Mouse (Mus musculus) CH12.LX (cell line): ENCODE results near the gene Rbfox1. TPM values are rescaled to one million over a fixed set of nuclear protein-coding genes. Genes with fewer than 3 reads are reported as not detected.

ENCODE experiments used
- DNase-seq: peaks from one replicate; pipeline ENCODE4 v3.0.0-alpha.2; 2013; ENCODE audit errors: extremely low read depth
- H3K27ac ChIP-seq: 2 replicates; pipeline ENCODE4 v1.5.1; 2012; ENCODE audit warnings: low read depth, mild to moderate bottlenecking, control low read depth, moderate library complexity; ENCODE audit not compliant: insufficient read depth
- H3K27me3 ChIP-seq: replicated peaks from 2 replicates; pipeline ENCODE3; 2012; ENCODE audit warnings: inconsistent platforms
- H3K36me3 ChIP-seq, 2 experiments: replicated peaks in 1 of 2; 2 replicates each; pipeline versions ENCODE3 to v1.6.1; 2012; ENCODE audit warnings: inconsistent platforms in 1 of 2, low read length in 1 of 2, mild to moderate bottlenecking in 1 of 2, mixed read lengths in 1 of 2, moderate library complexity in 1 of 2; ENCODE audit not compliant: control insufficient read depth in 1 of 2, insufficient read depth in 1 of 2
- H3K4me1 ChIP-seq, 2 experiments: 2 replicates each; pipeline ENCODE4 v1.6.1; 2012; ENCODE audit warnings: inconsistent platforms in 1 of 2, moderate library complexity in 1 of 2; ENCODE audit not compliant: insufficient read depth in 2 of 2, control insufficient read depth in 1 of 2
- H3K4me2 ChIP-seq: 2 replicates; pipeline ENCODE4 v1.6.1; 2012; ENCODE audit warnings: low read depth, mild to moderate bottlenecking, control low read depth; ENCODE audit not compliant: poor library complexity, insufficient read depth, severe bottlenecking
- H3K4me3 ChIP-seq, 3 experiments: fragments of 150-350 bp in 1 of 3; sonication (generic) in 1 of 3; replicated peaks in 1 of 3; 2 replicates each; pipeline versions ENCODE3 to v1.5.1; 2011 to 2012; ENCODE audit warnings: low read depth in 2 of 3, low read length in 2 of 3, mild to moderate bottlenecking in 2 of 3, moderate library complexity in 2 of 3, control low read depth in 1 of 3, improper control_type of control experiment in 1 of 3, inconsistent platforms in 1 of 3, mixed read lengths in 1 of 3; ENCODE audit not compliant: poor library complexity in 1 of 3
- H3K79me2 ChIP-seq: replicated peaks from 2 replicates; pipeline ENCODE4 v1.6.1; 2012; ENCODE audit warnings: mild to moderate bottlenecking, moderate library complexity; ENCODE audit not compliant: control insufficient read depth, poor library complexity, insufficient read depth, severe bottlenecking; ENCODE audit errors: extremely low read depth
- H3K9ac ChIP-seq: 2 replicates; pipeline ENCODE4 v1.6.1; 2012; ENCODE audit warnings: low read depth, mild to moderate bottlenecking, control low read depth, moderate library complexity; ENCODE audit not compliant: insufficient read depth
- H3K9me3 ChIP-seq: replicated peaks from 2 replicates; pipeline ENCODE3; 2012; ENCODE audit warnings: low read length, inconsistent platforms, mixed read lengths
- CHD1 ChIP-seq: IDR thresholded peaks from 2 replicates; pipeline ENCODE4 v1.6.1; 2012; ENCODE audit warnings: low read depth, low read length, improper control_type of control experiment, inconsistent platforms
- CTCF ChIP-seq, 2 experiments: IDR thresholded peaks in 1 of 2; conservative IDR thresholded peaks in 1 of 2; 2 replicates each; pipeline ENCODE4 v1.5.1; 2011 to 2012; ENCODE audit warnings: low read depth in 2 of 2, low read length in 2 of 2, improper control_type of control experiment in 1 of 2, inconsistent platforms in 1 of 2, mild to moderate bottlenecking in 1 of 2, moderate library complexity in 1 of 2
- ETS1 ChIP-seq: conservative IDR thresholded peaks from 2 replicates; pipeline ENCODE4 v1.6.1; 2012; ENCODE audit warnings: low read depth, mild to moderate bottlenecking, inconsistent platforms, low read length, improper control_type of control experiment, moderate library complexity
- GABPA ChIP-seq: IDR thresholded peaks from 2 replicates; pipeline ENCODE4 v1.6.1; 2012; ENCODE audit warnings: low read depth, low read length, improper control_type of control experiment, inconsistent platforms; ENCODE audit not compliant: insufficient replicate concordance
- HCFC1 ChIP-seq: IDR thresholded peaks from 2 replicates; pipeline ENCODE4 v1.6.1; 2012; ENCODE audit warnings: low read depth, mild to moderate bottlenecking, inconsistent platforms, low read length, improper control_type of control experiment
- IRF4 ChIP-seq: IDR thresholded peaks from 2 replicates; pipeline ENCODE4 v1.6.1; 2014; ENCODE audit warnings: low read depth, mild to moderate bottlenecking, inconsistent platforms, low read length, improper control_type of control experiment
- JUND ChIP-seq: conservative IDR thresholded peaks from 2 replicates; pipeline ENCODE4 v1.6.1; 2011; ENCODE audit warnings: low read depth, low read length, improper control_type of control experiment
- KAT2A ChIP-seq: IDR thresholded peaks from 2 replicates; pipeline ENCODE4 v1.6.1; 2012; ENCODE audit warnings: low read length, improper control_type of control experiment, inconsistent platforms; ENCODE audit not compliant: insufficient replicate concordance
- MAFK ChIP-seq: IDR thresholded peaks from 2 replicates; pipeline ENCODE4 v1.6.1; 2011; ENCODE audit warnings: low read length, improper control_type of control experiment; ENCODE audit not compliant: insufficient replicate concordance
- MAZ ChIP-seq: IDR thresholded peaks from 2 replicates; pipeline ENCODE4 v1.6.1; 2012; ENCODE audit warnings: low read depth, mild to moderate bottlenecking, inconsistent platforms, low read length, improper control_type of control experiment, moderate library complexity
- NELFE ChIP-seq: IDR thresholded peaks from 2 replicates; pipeline ENCODE4 v1.6.1; 2011; ENCODE audit warnings: low read depth, low read length, improper control_type of control experiment
- NRF1 ChIP-seq: IDR thresholded peaks from 2 replicates; pipeline ENCODE4 v1.6.1; 2014; ENCODE audit warnings: low read depth, mild to moderate bottlenecking, inconsistent platforms, low read length, improper control_type of control experiment, moderate library complexity
- RAD21 ChIP-seq: IDR thresholded peaks from 2 replicates; pipeline ENCODE4 v1.6.1; 2011; ENCODE audit warnings: low read depth, mild to moderate bottlenecking, low read length, improper control_type of control experiment, moderate library complexity
- TBP ChIP-seq: conservative IDR thresholded peaks from 2 replicates; pipeline ENCODE4 v1.6.1; 2011; ENCODE audit warnings: low read depth, low read length, improper control_type of control experiment
- UBTF ChIP-seq: IDR thresholded peaks from 2 replicates; pipeline ENCODE4 v1.6.1; 2012; ENCODE audit warnings: low read depth, mild to moderate bottlenecking, inconsistent platforms, low read length, improper control_type of control experiment, moderate library complexity
- ZMIZ1 ChIP-seq: IDR thresholded peaks from 2 replicates; pipeline ENCODE4 v1.6.1; 2012; ENCODE audit warnings: low read depth, mild to moderate bottlenecking, inconsistent platforms, low read length, improper control_type of control experiment
- ZNF384 ChIP-seq: IDR thresholded peaks from 2 replicates; pipeline ENCODE4 v1.6.1; 2012; ENCODE audit warnings: low read depth, low read length, improper control_type of control experiment, inconsistent platforms
- dilution Hi-C: fragments of 300-500 bp; cut with MboI; formaldehyde crosslinking; loops from 2 replicates; pipeline ENCODE4 v1.14.3; 2020; ENCODE audit warnings: low sequenced_read_pairs; ENCODE audit not compliant: extremely low pct_unique_long_range_greater_than_20kb, extremely low pct_ligation_motif_present
- in situ Hi-C: fragments of 300-500 bp; cut with MboI; formaldehyde crosslinking; loops from 3 replicates; pipeline ENCODE4 v1.14.3; 2019; ENCODE audit warnings: low sequenced_read_pairs, low pct_ligation_motif_present, low pct_unique_long_range_greater_than_20kb, mixed read lengths
- polyA plus RNA-seq: library from polyadenylated mRNA; unstranded; fragments of >175 nt; gene quantifications from 2 replicates; pipeline ENCODE4 v1.2.1, GENCODE M21; 2012; ENCODE audit warnings: low read depth; ENCODE audit not compliant: insufficient read length
- total RNA-seq, 2 experiments: library from RNA; depleted of rRNA; stranded (reverse); fragments of 300-350 nt in 1 of 2; fragments of >200 nt in 1 of 2; gene quantifications; 2 replicates each; pipeline ENCODE4 v1.2.3; 2012 to 2014

Gene Rbfox1
- total and polyA plus RNA-seq, 3 experiments = not detected

DNA sequence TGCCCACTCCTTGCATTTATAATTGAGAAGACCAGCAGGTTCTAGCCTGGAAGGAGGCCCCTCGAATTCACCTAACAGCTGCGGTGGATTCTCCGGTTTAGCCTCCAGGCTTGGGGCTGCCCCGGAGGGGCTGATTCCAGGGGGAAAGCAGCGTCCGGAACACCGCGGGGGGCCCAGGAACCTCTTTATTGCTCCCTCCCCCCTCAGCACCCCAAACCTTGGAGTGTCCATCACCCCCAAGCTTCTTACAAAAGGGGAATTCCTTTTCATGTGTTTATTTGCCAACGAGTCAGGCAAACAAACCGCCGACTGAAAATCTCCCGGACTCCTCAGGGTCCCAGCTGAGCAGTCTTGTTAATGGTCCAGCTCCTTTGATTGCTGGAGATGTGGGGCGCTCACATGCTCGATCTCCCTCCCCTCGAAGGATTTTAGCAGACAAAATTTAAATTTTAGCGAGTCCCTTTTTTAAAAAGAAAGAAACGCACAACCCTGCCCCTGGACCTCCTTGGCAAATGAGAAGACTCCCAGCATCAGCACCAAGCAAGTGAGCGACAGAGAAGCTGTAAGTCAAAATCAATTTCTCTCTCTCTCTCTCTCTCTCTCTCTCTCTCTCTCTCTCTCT lies 1153.6 kb downstream of the Rbfox1 start:
- in situ Hi-C loops = no loop called here
- dilution Hi-C loops = no loop called here
- no peaks in the 10 kb centered on the region for H3K4me1 ChIP-seq
- H3K9me3 ChIP-seq = peaks cover 78% of the 10 kb centered on the region
- no peak overlapping the region for H3K9ac ChIP-seq
- no peaks in the 10 kb centered on the region for H3K79me2 ChIP-seq
- H3K36me3 ChIP-seq = no peaks in the 10 kb centered on the region
- no peak overlapping the region for H3K27ac ChIP-seq
- no peaks in the 10 kb centered on the region for H3K27me3 ChIP-seq
- H3K4me3 ChIP-seq = no peak overlapping the region
- DNase-seq = no peak
- TF ChIP-seq ZMIZ1 (no peak), HCFC1 (no peak), RAD21 (no peak), GABPA (no peak), ETS1 (no peak), NRF1 (no peak), CHD1 (no peak), NELFE (no peak), ZNF384 (no peak), KAT2A (no peak), TBP (no peak), MAFK (no peak)
- H3K4me2 ChIP-seq = no peak overlapping the region

- DNase-seq = no peak
- in situ Hi-C loops = no loop called here
- H3K9me3 ChIP-seq = peaks cover 80% of the 10 kb centered on the region
Measured at GRCm38 (mm10) chr16:7039404-7040367, 1154.5 kb downstream of the Rbfox1 start.

More at GRCm38 (mm10) chr16:7039404-7040367, 1154.5 kb downstream of the Rbfox1 start:
- TF ChIP-seq CTCF (conservative IDR thresholded peaks at IDR 0.05 in 1 of 2, IDR thresholded peaks at IDR 0.05 in 1 of 2; ENCODE audit: low read depth in 2 of 2, low read length in 2 of 2) (no peak), GABPA (no peak), KAT2A (no peak), JUND (no peak), UBTF (no peak), RAD21 (no peak), ZNF384 (no peak), IRF4 (no peak), MAZ (no peak), CHD1 (no peak)
- H3K4me1 ChIP-seq = no peaks in the 10 kb centered on the region
- H3K4me2 ChIP-seq = no peak overlapping the region
- no peak overlapping the region for H3K4me3 ChIP-seq
- dilution Hi-C loops = no loop called here
- no peaks in the 10 kb centered on the region for H3K36me3 ChIP-seq
- H3K9ac ChIP-seq = no peak overlapping the region
- no peak overlapping the region for H3K27ac ChIP-seq
- H3K79me2 ChIP-seq = no peaks in the 10 kb centered on the region
- no peaks in the 10 kb centered on the region for H3K27me3 ChIP-seq
